Mouse (Mus musculus) gastrocnemius, postnatal 25 days (tissue): ENCODE data around the gene Cpeb4. TPM values are rescaled to one million over a fixed set of nuclear protein-coding genes. Genes with fewer than 3 reads are reported as not detected.
"Not testable (repeated sequence)": the region's sequence is repeated elsewhere in the genome, so short reads cannot be mapped to it uniquely, and the experiment has no call there.

Experiments used
- DNase-seq: peaks from one replicate; pipeline ENCODE4 v3.0.0; 2022
- long read RNA-seq, 2 experiments: library from polyadenylated mRNA; stranded (forward); transcript quantifications; one replicate each; pipeline ENCODE4 v2.0.0; 2021
- total RNA-seq, 2 experiments: library from RNA; stranded (reverse); gene quantifications; 1 replicate in 1 of 2; 2 replicates in 1 of 2; pipeline ENCODE4 v1.2.3; 2021

Cpeb4 gene
- 10 to 100 TPM; 65.3 to 91.5 TPM for total RNA-seq
- long read RNA-seq, experiment 1, partial matches to known transcripts: 0 of 8 reads
- long read RNA-seq, experiment 1, other reads (novel, unspliced or antisense): 8 of 8 reads
- long read RNA-seq, experiment 2, full-length matches to known transcripts: 6 of 12 reads
- long read RNA-seq, experiment 2, partial matches to known transcripts: 0 of 12 reads
- long read RNA-seq, experiment 2, other reads (novel, unspliced or antisense): 6 of 12 reads

- DNase-seq: no peak
Measured at GRCm38 (mm10) chr11:31871911-31872310, at the start of gene Cpeb4. Cpeb4 (plus strand) TSS chr11:31872211.

- DNase-seq: peak; percentile 66
Measured at GRCm38 (mm10) chr11:31822556-31822955, 49.5 kb upstream of the Cpeb4 start.

GRCm38 (mm10) chr11:31823513-31823912 lies 48.5 kb upstream of the Cpeb4 start:
- DNase-seq: no peak

GRCm38 (mm10) chr11:31824504-31825166 lies 47.4 kb upstream of the Cpeb4 start:
- DNase-seq: peak; percentile 23

- peak; percentile 69 for DNase-seq
Measured at GRCm38 (mm10) chr11:31828011-31828770, 43.8 kb upstream of the Cpeb4 start.

GRCm38 (mm10) chr11:31828771-31829072 lies 43.3 kb upstream of the Cpeb4 start:
- no peak for DNase-seq

- peak; percentile 34 for DNase-seq
Measured at GRCm38 (mm10) chr11:31830213-31831151, 41.5 kb upstream of the Cpeb4 start.

GRCm38 (mm10) chr11:31831451-31831850 lies 40.6 kb upstream of the Cpeb4 start:
- no peak for DNase-seq

- no peak for DNase-seq
Measured at GRCm38 (mm10) chr11:31831983-31832382, 40.0 kb upstream of the Cpeb4 start.

GRCm38 (mm10) chr11:31832439-31832980 lies 39.5 kb upstream of the Cpeb4 start:
- peak; percentile 71 for DNase-seq

- no peak for DNase-seq
Measured at GRCm38 (mm10) chr11:31833506-31833905, 38.5 kb upstream of the Cpeb4 start.

GRCm38 (mm10) chr11:31835352-31835751 lies 36.7 kb upstream of the Cpeb4 start:
- no peak for DNase-seq

GRCm38 (mm10) chr11:31837243-31837642 lies 34.8 kb upstream of the Cpeb4 start:
- no peak for DNase-seq

GRCm38 (mm10) chr11:31837753-31838152 lies 34.3 kb upstream of the Cpeb4 start:
- no peak for DNase-seq

- DNase-seq: peak; percentile 47
Measured at GRCm38 (mm10) chr11:31838442-31839083, 33.4 kb upstream of the Cpeb4 start.

- no peak for DNase-seq
Measured at GRCm38 (mm10) chr11:31839084-31839460, 32.9 kb upstream of the Cpeb4 start.

GRCm38 (mm10) chr11:31842171-31842959 lies 29.6 kb upstream of the Cpeb4 start:
- DNase-seq: no peak

- no peak for DNase-seq
Measured at GRCm38 (mm10) chr11:31843177-31843833, 28.7 kb upstream of the Cpeb4 start.

- DNase-seq: no peak
Measured at GRCm38 (mm10) chr11:31843834-31844188, 28.2 kb upstream of the Cpeb4 start.

- DNase-seq: not testable (repeated sequence)
Measured at GRCm38 (mm10) chr11:31845111-31845510, 26.9 kb upstream of the Cpeb4 start.
